Mouse (Mus musculus) neural tube, embryonic 15.5 days (tissue): ENCODE data around the gene Rab11b. TPM values are rescaled to one million over a fixed set of nuclear protein-coding genes. Genes with fewer than 3 reads are reported as not detected.

Experiments used
- ATAC-seq: fragments of 200-750 bp; cut with Nextera tagmentation; 2 replicates; pipeline ENCODE4 v1.8.0; 2017; ENCODE audit warnings: mild to moderate bottlenecking, moderate TSS enrichment, moderate library complexity; ENCODE audit not compliant: low FRiP score
- H3K27ac ChIP-seq: fragments of 300-500 bp; sonication (generic); replicated peaks from 2 replicates; pipeline ENCODE4 v1.5.1; 2015; ENCODE audit warnings: mild to moderate bottlenecking, inconsistent platforms
- H3K27me3 ChIP-seq: fragments of 300-500 bp; sonication (generic); replicated peaks from 2 replicates; pipeline ENCODE4 v1.6.1; 2015; ENCODE audit warnings: inconsistent platforms
- H3K36me3 ChIP-seq: fragments of 300-500 bp; sonication (generic); 2 replicates; pipeline ENCODE4 v1.6.1; 2015; ENCODE audit warnings: inconsistent platforms
- H3K4me1 ChIP-seq: fragments of 300-500 bp; sonication (generic); 2 replicates; pipeline ENCODE4 v1.6.1; 2015; ENCODE audit warnings: inconsistent platforms
- H3K4me2 ChIP-seq: fragments of 300-500 bp; sonication (generic); 2 replicates; pipeline ENCODE4 v1.6.1; 2015; ENCODE audit warnings: inconsistent platforms, mild to moderate bottlenecking, moderate library complexity
- H3K4me3 ChIP-seq: fragments of 300-500 bp; sonication (generic); replicated peaks from 2 replicates; pipeline ENCODE4 v1.5.1; 2015; ENCODE audit warnings: mild to moderate bottlenecking, inconsistent platforms
- H3K9ac ChIP-seq: fragments of 300-500 bp; sonication (generic); replicated peaks from 2 replicates; pipeline ENCODE4 v1.6.1; 2015; ENCODE audit warnings: mild to moderate bottlenecking, inconsistent platforms
- H3K9me3 ChIP-seq: fragments of 300-500 bp; sonication (generic); replicated peaks from 2 replicates; pipeline ENCODE4 v1.6.1; 2016; ENCODE audit warnings: inconsistent platforms
- WGBS: fragments of 180-500 bp; shearing (Covaris S2); methylation state at CpG from one replicate; pipeline ENCODE4 v1.1.7; 2015; ENCODE audit warnings: mixed read lengths; 5-methylcytosine and 5-hydroxymethylcytosine counted together
- polyA plus RNA-seq: library from polyadenylated mRNA; unstranded; fragments of >200 nt; fragmentation: Nextera tagmentation; extraction: Ambion mirVana; gene quantifications from 2 replicates; pipeline ENCODE4 v1.2.1, GENCODE M21; 2015

Rab11b gene
- polyA plus RNA-seq = 519 and 596 TPM in 2 replicates

DNA sequence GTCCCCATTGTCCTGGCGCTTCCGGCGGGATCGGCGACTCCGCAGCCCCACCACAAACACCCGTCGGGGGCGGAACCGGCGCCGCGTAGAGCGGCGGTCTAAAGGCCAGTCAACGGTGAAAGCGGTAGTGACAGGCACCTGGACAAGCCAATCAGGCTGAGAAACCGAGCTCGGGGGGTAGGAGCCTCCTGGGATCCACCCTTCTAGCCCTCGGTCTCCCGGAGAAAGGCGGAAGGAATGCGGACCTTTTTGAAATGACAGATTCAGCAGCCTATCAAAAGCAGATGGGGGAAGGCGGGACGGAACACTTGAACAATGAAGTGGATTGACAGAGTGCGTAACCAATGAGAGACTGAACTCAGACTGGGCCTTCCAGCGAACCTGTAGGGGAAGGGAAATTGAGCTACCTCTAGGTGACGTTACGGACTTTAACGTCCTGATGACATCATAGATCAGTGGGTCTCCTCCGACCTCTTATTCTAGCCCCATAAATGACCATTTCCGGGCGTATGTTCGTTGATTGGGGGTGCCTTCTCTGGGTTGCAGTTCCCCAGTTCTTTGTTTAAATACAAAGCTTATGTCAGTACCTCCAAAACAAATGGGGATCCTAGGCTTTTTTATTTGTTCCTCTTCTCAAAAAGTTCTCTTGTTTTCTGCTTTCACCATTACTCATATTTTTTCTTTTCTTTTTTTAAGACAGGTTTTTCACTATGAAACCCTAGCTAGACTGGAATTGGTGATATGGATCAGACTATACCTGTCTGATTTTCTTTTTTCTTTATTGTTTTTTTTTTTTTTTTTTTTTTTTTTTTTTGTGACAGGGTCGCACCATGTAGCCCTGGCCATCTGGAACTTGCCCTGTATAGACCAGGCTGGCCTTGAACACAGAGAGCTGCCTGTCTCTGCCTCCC lies at the start of gene Rab11b:
TSS of gene Rab11b (minus strand) at position 276 of the 911 bp plus-strand sequence.
- H3K27ac ChIP-seq = peak within 1 kb of the TSS; percentile 98
- WGBS = 2% methylated on average over 35 of the region's 35 CpGs
- ATAC-seq = peak; percentile 99
- H3K9ac ChIP-seq = peak within 1 kb of the TSS; percentile 98
- H3K4me3 ChIP-seq = peak within 1 kb of the TSS; percentile 67
- H3K4me2 ChIP-seq = peak within 1 kb of the TSS; percentile 82
- peaks cover 43% of the 10 kb centered on the region for H3K4me1 ChIP-seq
- no peaks in the 10 kb centered on the region for H3K27me3 ChIP-seq
- no peaks in the 10 kb centered on the region for H3K36me3 ChIP-seq
- H3K9me3 ChIP-seq = no peaks in the 10 kb centered on the region

- peaks cover 9% of the 10 kb centered on the region for H3K4me1 ChIP-seq
- H3K27ac ChIP-seq = no peak overlapping the region
- H3K9me3 ChIP-seq = no peaks in the 10 kb centered on the region
- peaks cover 13% of the 10 kb centered on the region for H3K27me3 ChIP-seq
- no peaks in the 10 kb centered on the region for H3K36me3 ChIP-seq
- no peak for ATAC-seq
- H3K4me2 ChIP-seq = no peak overlapping the region
- 45% methylated on average over 10 of the region's 10 CpGs for WGBS
- H3K9ac ChIP-seq = no peak overlapping the region
- H3K4me3 ChIP-seq = no peak overlapping the region
Measured at GRCm38 (mm10) chr17:33808192-33808591, 47.9 kb upstream of the Rab11b start.

DNA sequence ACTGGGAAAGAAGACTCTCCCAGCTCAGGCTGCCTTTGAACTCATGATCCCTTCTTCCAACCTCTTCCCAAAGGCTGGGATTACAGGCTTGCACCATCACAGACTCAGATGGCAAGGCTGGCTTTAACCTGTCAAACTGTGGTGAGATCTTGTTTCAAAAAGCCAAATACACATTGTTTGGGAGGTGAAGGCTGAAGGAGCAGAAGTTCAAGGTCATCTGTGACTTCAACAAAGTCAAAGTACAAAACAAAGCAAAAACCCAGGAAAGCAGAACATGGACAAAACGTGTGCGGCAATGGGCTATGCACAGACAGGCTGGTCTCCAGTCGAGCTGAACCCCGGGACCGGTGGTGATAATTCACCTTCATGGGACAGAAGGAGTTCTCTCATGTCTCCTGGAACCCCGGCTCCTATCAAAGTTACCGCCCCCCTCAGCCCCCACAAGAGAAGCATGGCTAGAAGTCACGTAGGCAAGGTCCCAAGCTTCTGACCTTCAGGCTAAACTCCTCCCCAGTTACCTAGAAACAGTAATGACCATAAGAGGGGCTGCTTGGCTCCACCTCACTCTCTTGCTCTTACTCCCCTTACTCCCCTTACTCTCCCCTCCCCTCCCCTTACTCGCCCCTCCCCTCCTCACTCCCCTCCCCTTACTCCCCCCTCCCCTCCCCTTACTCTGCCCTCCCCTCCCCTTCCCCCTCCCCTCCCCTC lies 47.0 kb upstream of the Rab11b start:
- no peaks in the 10 kb centered on the region for H3K36me3 ChIP-seq
- peaks cover 9% of the 10 kb centered on the region for H3K4me1 ChIP-seq
- H3K4me3 ChIP-seq = no peak overlapping the region
- no peak for ATAC-seq
- no peak overlapping the region for H3K27ac ChIP-seq
- H3K9me3 ChIP-seq = no peaks in the 10 kb centered on the region
- no peak overlapping the region for H3K9ac ChIP-seq
- WGBS = 62% methylated on average over 9 of the region's 9 CpGs
- H3K27me3 ChIP-seq = peaks cover 11% of the 10 kb centered on the region
- H3K4me2 ChIP-seq = no peak overlapping the region

DNA sequence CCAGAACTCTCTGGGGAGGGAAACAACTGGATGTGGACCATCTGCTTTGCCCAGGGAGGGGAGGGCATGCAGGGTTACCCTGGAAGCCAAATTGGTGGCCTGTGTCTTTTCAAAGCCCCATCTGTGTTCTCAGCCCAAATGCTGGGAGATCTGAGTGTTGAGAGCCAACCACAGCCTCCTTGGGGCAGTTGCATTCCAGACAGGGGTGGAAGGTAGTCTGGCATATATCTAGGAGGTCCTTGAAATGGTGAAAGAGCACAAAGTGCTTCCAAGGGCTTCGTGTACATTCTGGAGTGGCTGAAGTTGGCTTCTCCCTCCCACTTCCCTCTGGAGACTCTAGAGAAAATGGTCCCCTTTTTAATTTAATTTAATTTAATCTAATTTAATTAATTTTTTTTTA lies 44.4 kb upstream of the Rab11b start:
- H3K4me3 ChIP-seq = no peak overlapping the region
- 60% methylated on average over 1 of the region's 1 CpGs for WGBS

GRCm38 (mm10) chr17:33804205-33804604 lies 43.9 kb upstream of the Rab11b start:
- H3K4me2 ChIP-seq = no peak overlapping the region
- H3K9ac ChIP-seq = no peak overlapping the region
- no peak overlapping the region for H3K27ac ChIP-seq
- H3K27me3 ChIP-seq = peaks cover 3% of the 10 kb centered on the region
- no peak overlapping the region for H3K4me3 ChIP-seq
- no peaks in the 10 kb centered on the region for H3K36me3 ChIP-seq
- H3K9me3 ChIP-seq = no peaks in the 10 kb centered on the region
- ATAC-seq = no peak
- 63% methylated on average over 4 of the region's 4 CpGs for WGBS
- no peaks in the 10 kb centered on the region for H3K4me1 ChIP-seq

More for the DNA sequence above, 44.4 kb upstream of the Rab11b start:
- no peak for ATAC-seq
- Histone ChIP-seq H3K27ac (no peak overlapping the region), H3K9ac (no peak overlapping the region), H3K4me1 (no peaks in the 10 kb centered on the region), H3K9me3 (no peaks in the 10 kb centered on the region), H3K27me3 (peaks cover 3% of the 10 kb centered on the region), H3K36me3 (no peaks in the 10 kb centered on the region), H3K4me2 (no peak overlapping the region)

- no peak for ATAC-seq
- no peaks in the 10 kb centered on the region; the same call in 1 of the 2 replicates for H3K27me3 ChIP-seq
- H3K9me3 ChIP-seq = no peaks in the 10 kb centered on the region
- H3K4me2 ChIP-seq = no peak overlapping the region
- H3K4me3 ChIP-seq = no peak overlapping the region
- no peaks in the 10 kb centered on the region for H3K36me3 ChIP-seq
- no peak overlapping the region for H3K27ac ChIP-seq
- 6% methylated on average over 2 of the region's 2 CpGs for WGBS
- H3K4me1 ChIP-seq = no peaks in the 10 kb centered on the region
- H3K9ac ChIP-seq = no peak overlapping the region
Measured at GRCm38 (mm10) chr17:33802221-33802620, 41.9 kb upstream of the Rab11b start.

GRCm38 (mm10) chr17:33799277-33799676 lies 38.9 kb upstream of the Rab11b start:
- ATAC-seq = no peak
- Histone ChIP-seq H3K27me3 (no peaks in the 10 kb centered on the region), H3K9ac (no peak overlapping the region), H3K36me3 (no peaks in the 10 kb centered on the region), H3K4me1 (no peaks in the 10 kb centered on the region), H3K27ac (no peak overlapping the region), H3K4me3 (no peak overlapping the region), H3K9me3 (no peaks in the 10 kb centered on the region), H3K4me2 (no peak overlapping the region)
- WGBS = 59% methylated on average over 1 of the region's 1 CpGs

DNA sequence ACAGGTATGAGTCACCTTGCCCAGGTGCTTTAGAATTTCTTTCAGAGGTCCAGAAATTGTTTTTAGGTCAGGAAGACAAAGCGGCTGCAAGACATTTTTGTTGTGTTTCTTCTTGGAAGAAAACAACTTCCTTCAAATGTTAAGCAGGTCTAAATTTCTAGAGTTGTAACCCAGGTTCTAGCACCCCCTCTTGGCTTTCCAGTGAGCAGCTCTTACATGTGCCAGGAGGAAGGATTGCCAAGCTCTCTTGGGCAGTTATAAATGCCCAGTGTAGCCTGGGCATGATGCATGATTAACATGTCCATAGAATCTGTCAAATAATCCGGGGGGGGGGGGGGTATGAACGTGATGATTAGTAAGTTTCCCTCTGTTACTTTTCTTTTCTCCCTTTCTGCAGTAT lies 38.0 kb upstream of the Rab11b start:
- H3K9me3 ChIP-seq = no peaks in the 10 kb centered on the region
- H3K36me3 ChIP-seq = no peaks in the 10 kb centered on the region
- H3K4me1 ChIP-seq = no peaks in the 10 kb centered on the region
- 61% methylated on average over 3 of the region's 3 CpGs for WGBS
- H3K4me3 ChIP-seq = no peak overlapping the region
- ATAC-seq = no peak
- no peak overlapping the region for H3K9ac ChIP-seq
- no peak overlapping the region for H3K27ac ChIP-seq
- H3K27me3 ChIP-seq = no peaks in the 10 kb centered on the region
- no peak overlapping the region for H3K4me2 ChIP-seq

DNA sequence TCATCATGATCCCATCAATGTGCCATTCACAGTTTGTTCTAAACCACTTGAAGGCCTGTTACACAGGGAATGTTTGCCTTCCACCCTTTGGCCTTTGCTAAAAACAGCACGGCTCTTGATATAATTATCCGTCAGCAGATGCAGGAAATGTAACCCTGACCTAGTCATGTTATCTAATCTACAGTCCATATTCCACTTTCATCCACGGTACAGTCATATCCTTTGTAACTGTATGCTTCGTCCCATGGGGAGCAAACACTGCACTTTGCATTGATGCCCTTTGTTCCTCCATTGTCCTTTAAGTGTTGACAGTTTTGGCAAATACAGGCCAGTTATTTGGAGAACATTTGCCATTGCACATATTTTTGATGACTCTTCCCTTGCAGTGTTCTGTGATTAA lies 28.4 kb upstream of the Rab11b start:
- H3K4me2 ChIP-seq = no peak overlapping the region
- no peak overlapping the region for H3K27ac ChIP-seq
- H3K9ac ChIP-seq = no peak overlapping the region
- no peak for ATAC-seq
- H3K36me3 ChIP-seq = no peaks in the 10 kb centered on the region
- H3K4me1 ChIP-seq = no peaks in the 10 kb centered on the region
- 80% methylated on average over 4 of the region's 4 CpGs for WGBS
- no peaks in the 10 kb centered on the region for H3K9me3 ChIP-seq
- H3K27me3 ChIP-seq = no peaks in the 10 kb centered on the region
- no peak overlapping the region for H3K4me3 ChIP-seq

- no peak for ATAC-seq
- WGBS = 86% methylated on average over 18 of the region's 18 CpGs
Measured at GRCm38 (mm10) chr17:33786375-33786774, 26.0 kb upstream of the Rab11b start.

GRCm38 (mm10) chr17:33784939-33785338 lies 24.6 kb upstream of the Rab11b start:
- ATAC-seq = no peak
- 86% methylated on average over 2 of the region's 2 CpGs for WGBS
- H3K27ac ChIP-seq = no peak overlapping the region
- H3K9ac ChIP-seq = no peak overlapping the region
- no peak overlapping the region for H3K4me3 ChIP-seq
- peaks cover 22% of the 10 kb centered on the region for H3K4me1 ChIP-seq
- H3K36me3 ChIP-seq = no peaks in the 10 kb centered on the region
- peaks cover 3% of the 10 kb centered on the region; the same call in 1 of the 2 replicates for H3K27me3 ChIP-seq
- no peak overlapping the region for H3K4me2 ChIP-seq
- H3K9me3 ChIP-seq = no peaks in the 10 kb centered on the region

More at GRCm38 (mm10) chr17:33786375-33786774, 26.0 kb upstream of the Rab11b start:
- Histone ChIP-seq H3K27ac (no peak overlapping the region), H3K36me3 (no peaks in the 10 kb centered on the region), H3K9ac (no peak overlapping the region), H3K27me3 (peaks cover 3% of the 10 kb centered on the region; the same call in 1 of the 2 replicates), H3K4me2 (no peak overlapping the region), H3K4me3 (no peak overlapping the region), H3K9me3 (no peaks in the 10 kb centered on the region), H3K4me1 (peaks cover 15% of the 10 kb centered on the region)

DNA sequence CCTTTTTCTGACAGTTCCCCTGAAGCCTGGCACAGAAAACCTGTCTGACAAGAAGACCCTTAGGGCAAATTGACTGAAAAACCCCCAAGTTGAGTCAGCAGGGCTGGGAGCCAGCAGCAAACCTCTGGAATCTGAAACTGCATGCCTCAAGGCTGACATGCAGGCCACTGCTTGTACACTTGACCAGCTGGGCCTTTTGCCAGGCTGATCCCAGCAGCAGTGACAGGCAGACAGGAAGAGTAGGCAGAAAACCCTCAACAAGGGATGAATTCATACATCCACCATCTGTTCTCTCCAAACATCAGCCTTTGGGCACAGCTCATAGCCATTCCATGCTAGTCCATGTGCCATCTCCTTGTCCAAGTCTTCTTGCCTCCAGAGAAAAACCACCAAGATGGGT lies 23.1 kb upstream of the Rab11b start:
- H3K9ac ChIP-seq = no peak overlapping the region
- H3K9me3 ChIP-seq = no peaks in the 10 kb centered on the region
- ATAC-seq = no peak
- peaks cover 28% of the 10 kb centered on the region for H3K4me1 ChIP-seq
- H3K36me3 ChIP-seq = no peaks in the 10 kb centered on the region
- no peak overlapping the region for H3K27ac ChIP-seq
- no peak overlapping the region for H3K4me3 ChIP-seq
- peaks cover 3% of the 10 kb centered on the region; the same call in 1 of the 2 replicates for H3K27me3 ChIP-seq
- H3K4me2 ChIP-seq = no peak overlapping the region
